Mouse (Mus musculus): Measurements from ENCODE around the gene Cycs. TPM values are rescaled to one million over a fixed set of nuclear protein-coding genes. Genes with fewer than 3 reads are reported as not detected.

Cycs gene
- polyA plus RNA-seq (2014; fragmentation: Illumina TruSeq; extraction: RNeasy Lipid Tissue Mini Kit (QIAGEN cat#74804); ENCODE audit: low read depth, low replicate concordance) = 346 TPM

GRCm38 (mm10) chr6:50566141-50566996 lies at the start of gene Cycs:
TSS of gene Cycs (minus strand) at chr6:50566538.

GRCm38 (mm10) chr6:50596301-50597211 lies 30.2 kb upstream of the Cycs start, which contains the start of gene 4921507P07Rik:
TSS of gene 4921507P07Rik (minus strand) at chr6:50596632.

Other genes starting within 250 kb of the Cycs start
- gene Osbpl3, start 110.3 kb downstream of the Cycs start, polyA plus RNA-seq (2014; fragmentation: Illumina TruSeq; extraction: RNeasy Lipid Tissue Mini Kit (QIAGEN cat#74804); ENCODE audit: low read depth, low replicate concordance) = 26.1 TPM
- gene 4921507P07Rik, start 30.1 kb upstream of the Cycs start, polyA plus RNA-seq (2014; fragmentation: Illumina TruSeq; extraction: RNeasy Lipid Tissue Mini Kit (QIAGEN cat#74804); ENCODE audit: low read depth, low replicate concordance) = 2.7 TPM
- not detected for gene Npvf, start 87.9 kb upstream of the Cycs start, polyA plus RNA-seq (2014; fragmentation: Illumina TruSeq; extraction: RNeasy Lipid Tissue Mini Kit (QIAGEN cat#74804); ENCODE audit: low read depth, low replicate concordance)